Mouse (Mus musculus) hindbrain, embryonic 11.5 days (tissue): ENCODE measurements at regions not wholly inside any gene's neighbourhood (a gene's known extent, or its start where the extent isn't known, plus 50 kb on each side); places are given as distances from the start of the nearest gene placed in this dataset.

Experiments used
- ATAC-seq: fragments of 200-750 bp; cut with Nextera tagmentation; 2 replicates; pipeline ENCODE4 v1.8.0; 2017; ENCODE audit warnings: mild to moderate bottlenecking, moderate TSS enrichment, moderate library complexity; ENCODE audit not compliant: low FRiP score
- DNase-seq: peaks from one replicate; pipeline ENCODE4 v3.0.0-alpha.2; 2015; ENCODE audit warnings: low spot score
- H3K27ac ChIP-seq: fragments of 300-500 bp; sonication (generic); 2 replicates; pipeline ENCODE4 v1.5.1; 2014; ENCODE audit warnings: mild to moderate bottlenecking, low read depth, low read length
- H3K27me3 ChIP-seq: fragments of 300-500 bp; sonication (generic); 2 replicates; pipeline ENCODE4 v1.6.1; 2014; ENCODE audit warnings: mild to moderate bottlenecking, low read length, moderate library complexity, mixed read lengths; ENCODE audit not compliant: control insufficient read depth, insufficient read depth
- H3K36me3 ChIP-seq: fragments of 300-500 bp; sonication (generic); 2 replicates; pipeline ENCODE4 v1.6.1; 2014; ENCODE audit warnings: mild to moderate bottlenecking, low read length, moderate library complexity, mixed read lengths; ENCODE audit not compliant: control insufficient read depth, insufficient read depth
- H3K4me1 ChIP-seq: fragments of 300-500 bp; sonication (generic); replicated peaks from 2 replicates; pipeline ENCODE4 v1.6.1; 2014; ENCODE audit warnings: low read length, mixed read lengths; ENCODE audit not compliant: control insufficient read depth, insufficient read depth
- H3K4me2 ChIP-seq: fragments of 300-500 bp; sonication (generic); replicated peaks from 2 replicates; pipeline ENCODE4 v1.6.1; 2014; ENCODE audit warnings: mild to moderate bottlenecking, low read depth, low read length
- H3K4me3 ChIP-seq: fragments of 300-500 bp; sonication (generic); 2 replicates; pipeline ENCODE4 v1.5.1; 2014; ENCODE audit warnings: low read depth, low read length
- H3K9ac ChIP-seq: fragments of 300-500 bp; sonication (generic); 2 replicates; pipeline ENCODE4 v1.6.1; 2014; ENCODE audit warnings: low read depth, low read length
- H3K9me3 ChIP-seq: fragments of 300-500 bp; sonication (generic); 2 replicates; pipeline ENCODE4 v1.6.1; 2016; ENCODE audit warnings: low read length; ENCODE audit not compliant: control insufficient read depth
- WGBS: fragments of 180-500 bp; shearing (Covaris S2); extraction: QIAGEN DNeasy Blood & Tissue Kit; methylation state at CpG from one replicate; pipeline ENCODE4 v1.1.7; 2014; 5-methylcytosine and 5-hydroxymethylcytosine counted together

GRCm38 (mm10) chr3:129474451-129474850 lies 57.7 kb upstream of the Elovl6 start:
- no peak for ATAC-seq
- WGBS: 92% methylated on average over 7 of the region's 7 CpGs

GRCm38 (mm10) chr3:129476250-129476649 lies 55.9 kb upstream of the Elovl6 start:
- Histone ChIP-seq H3K4me3 (no peak overlapping the region), H3K4me2 (no peak overlapping the region), H3K36me3 (no peaks in the 10 kb centered on the region), H3K27me3 (no peaks in the 10 kb centered on the region), H3K9me3 (no peaks in the 10 kb centered on the region), H3K9ac (no peak overlapping the region), H3K4me1 (no peaks in the 10 kb centered on the region), H3K27ac (no peak overlapping the region)
- ATAC-seq (no peak), DNase-seq (no peak)
- WGBS: 95% methylated on average over 4 of the region's 4 CpGs

More at GRCm38 (mm10) chr3:129474451-129474850, 57.7 kb upstream of the Elovl6 start:
- H3K4me3 ChIP-seq: no peak overlapping the region
- H3K27ac ChIP-seq: no peak overlapping the region
- no peaks in the 10 kb centered on the region for H3K27me3 ChIP-seq
- H3K4me2 ChIP-seq: no peak overlapping the region
- H3K36me3 ChIP-seq: no peaks in the 10 kb centered on the region
- no peak for DNase-seq
- no peak overlapping the region for H3K9ac ChIP-seq
- H3K4me1 ChIP-seq: no peaks in the 10 kb centered on the region
- no peaks in the 10 kb centered on the region for H3K9me3 ChIP-seq

GRCm38 (mm10) chr3:129478093-129478492 lies 54.1 kb upstream of the Elovl6 start:
- H3K36me3 ChIP-seq: no peaks in the 10 kb centered on the region
- no peaks in the 10 kb centered on the region for H3K27me3 ChIP-seq
- ATAC-seq (no peak), DNase-seq (no peak)
- H3K9me3 ChIP-seq: no peaks in the 10 kb centered on the region
- H3K9ac ChIP-seq: no peak overlapping the region
- H3K4me1 ChIP-seq: no peaks in the 10 kb centered on the region
- H3K4me3 ChIP-seq: no peak overlapping the region
- no peak overlapping the region for H3K27ac ChIP-seq
- no peak overlapping the region for H3K4me2 ChIP-seq
- WGBS: 90% methylated on average over 7 of the region's 7 CpGs

- Histone ChIP-seq H3K4me2 (no peak overlapping the region), H3K36me3 (no peaks in the 10 kb centered on the region), H3K27me3 (no peaks in the 10 kb centered on the region), H3K9me3 (no peaks in the 10 kb centered on the region), H3K27ac (no peak overlapping the region), H3K4me3 (no peak overlapping the region), H3K9ac (no peak overlapping the region), H3K4me1 (no peaks in the 10 kb centered on the region)
- no peak for DNase-seq
- no peak for ATAC-seq
- 97% methylated on average over 3 of the region's 3 CpGs for WGBS
These were observed 50.9 kb upstream of the Elovl6 start for GRCm38 (mm10) chr3:129481293-129481692.
